Mouse (Mus musculus) MEL (cell line): ENCODE measurements around the gene Rybp.

Experiments used
- CTCF ChIP-seq, 3 experiments: IDR thresholded peaks in 2 of 3; conservative IDR thresholded peaks in 1 of 3; 2 replicates each; pipeline ENCODE4 v1.5.1; 2011 to 2012; ENCODE audit warnings: low read length in 3 of 3, low read depth in 2 of 3, mild to moderate bottlenecking in 2 of 3, improper control_type of control experiment in 1 of 3, inconsistent platforms in 1 of 3, mixed read lengths in 1 of 3, moderate library complexity in 1 of 3; ENCODE audit not compliant: control insufficient read depth in 1 of 3, insufficient read depth in 1 of 3, poor library complexity in 1 of 3, severe bottlenecking in 1 of 3
- E2F4 ChIP-seq: IDR thresholded peaks from 2 replicates; pipeline ENCODE4 v1.6.1; 2011; ENCODE audit warnings: low read depth, low read length, improper control_type of control experiment, borderline replicate concordance
- NELFE ChIP-seq: IDR thresholded peaks from 2 replicates; pipeline ENCODE4 v1.6.1; 2011; ENCODE audit warnings: low read depth, low read length, improper control_type of control experiment
- POLR2A ChIP-seq, 2 experiments: IDR thresholded peaks; 2 replicates each; pipeline ENCODE4 v1.6.1; 2011 to 2012; ENCODE audit warnings: low read length in 2 of 2, mild to moderate bottlenecking in 2 of 2, control low read depth in 1 of 2, improper control_type of control experiment in 1 of 2, low read depth in 1 of 2, moderate library complexity in 1 of 2; ENCODE audit not compliant: control insufficient read depth in 1 of 2, insufficient read depth in 1 of 2, poor library complexity in 1 of 2
- SMC3 ChIP-seq: IDR thresholded peaks from 2 replicates; pipeline ENCODE4 v1.6.1; 2011; ENCODE audit warnings: low read depth, low read length, improper control_type of control experiment
- ZC3H11A ChIP-seq: IDR thresholded peaks from 2 replicates; pipeline ENCODE4 v1.6.1; 2012; ENCODE audit warnings: low read depth, mild to moderate bottlenecking, inconsistent platforms, low read length, improper control_type of control experiment

DNA sequence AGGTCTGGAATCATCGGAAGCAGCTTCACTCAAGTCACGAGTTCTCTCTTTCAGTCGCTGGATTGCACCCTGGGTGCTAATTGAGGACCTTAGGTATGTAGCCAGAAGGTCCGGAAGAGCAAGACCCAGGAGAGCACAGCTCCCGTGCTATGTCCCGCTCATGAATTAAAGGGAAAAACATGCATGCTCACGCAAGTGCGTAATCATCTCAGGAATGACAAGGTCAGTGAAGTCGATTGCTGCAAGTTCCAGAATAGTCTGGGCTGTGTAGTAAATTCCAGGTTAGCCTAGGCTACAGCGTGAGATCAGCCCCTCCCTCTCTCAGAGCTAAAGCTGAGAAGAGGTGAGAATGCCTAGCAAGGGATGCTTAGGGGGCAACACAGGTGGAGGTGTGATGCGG is 100.5 kb downstream of the Rybp start:
- no peak for TF ChIP-seq SMC3
- TF ChIP-seq E2F4 = no peak
- no peak for TF ChIP-seq CTCF (IDR thresholded peaks at IDR 0.05 in 2 of 3, conservative IDR thresholded peaks at IDR 0.05 in 1 of 3; ENCODE audit: control insufficient read depth in 1 of 3, insufficient read depth in 1 of 3, low read depth in 2 of 3, low read length in 3 of 3, poor library complexity in 1 of 3, severe bottlenecking in 1 of 3)
- TF ChIP-seq POLR2A (IDR thresholded peaks at IDR 0.05; ENCODE audit: control insufficient read depth in 1 of 2, insufficient read depth in 1 of 2, low read depth in 1 of 2, low read length in 2 of 2, poor library complexity in 1 of 2) = no peak
- no peak for TF ChIP-seq NELFE
- TF ChIP-seq ZC3H11A = no peak
